Mouse (Mus musculus): ENCODE data around the gene Vps37b. TPM values are rescaled to one million over a fixed set of nuclear protein-coding genes. Genes with fewer than 3 reads are reported as not detected.

Gene Vps37b
- polyA plus RNA-seq, 1 experiment from 2014 or later = 52.3 TPM

DNA sequence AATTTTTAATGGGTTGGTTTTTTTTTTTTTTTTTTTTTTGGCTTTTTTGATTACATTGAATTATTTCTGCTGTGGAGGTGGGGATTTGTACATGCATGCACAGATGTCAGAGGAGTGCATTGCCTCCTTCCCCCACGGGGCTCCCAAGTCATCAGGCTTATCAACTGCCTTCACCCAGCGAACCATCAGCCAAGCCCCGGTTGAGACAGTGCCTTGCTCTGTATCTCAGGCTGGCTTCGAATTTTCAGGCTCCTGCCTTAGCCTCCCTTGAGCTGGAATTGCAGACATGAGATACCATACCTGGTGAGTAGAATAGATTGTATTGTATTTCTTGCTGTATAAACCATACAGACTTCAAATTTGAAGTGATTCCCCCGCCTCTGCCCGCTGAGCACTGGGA lies 7.5 kb upstream of the Vps37b start:
- Histone ChIP-seq H3K9ac (ENCODE audit: low read length) (no peak overlapping the region), H3K4me1 (ENCODE audit: control insufficient read depth, insufficient read depth, low read length) (peaks cover 8% of the 10 kb centered on the region; the same call in 1 of the 2 replicates), H3K27ac (ENCODE audit: low read depth, low read length) (no peak overlapping the region), H3K9me3 (ENCODE audit: control insufficient read depth, low read length) (no peaks in the 10 kb centered on the region), H3K27me3 (ENCODE audit: control insufficient read depth, insufficient read depth, low read length) (no peaks in the 10 kb centered on the region), H3K4me3 (ENCODE audit: low read depth, low read length) (no peak overlapping the region), H3K36me3 (ENCODE audit: control insufficient read depth, insufficient read depth, low read length) (no peaks in the 10 kb centered on the region), H3K4me2 (ENCODE audit: low read depth) (no peak overlapping the region)
- DNase-seq (ENCODE audit: low spot score) (no peak), ATAC-seq (ENCODE audit: insufficient read depth, low FRiP score, low TSS enrichment) (no peak)
- WGBS = 90% methylated on average over 6 of the region's 6 CpGs

- no peaks in the 10 kb centered on the region for H3K9me3 ChIP-seq (ENCODE audit: control insufficient read depth, low read length)
- DNase-seq (ENCODE audit: low spot score) = peak; percentile 57
- no peak for ATAC-seq (ENCODE audit: insufficient read depth, low FRiP score, low TSS enrichment)
Observed at GRCm38 (mm10) chr5:124036836-124037235, 4.8 kb upstream of the Vps37b start.

DNA sequence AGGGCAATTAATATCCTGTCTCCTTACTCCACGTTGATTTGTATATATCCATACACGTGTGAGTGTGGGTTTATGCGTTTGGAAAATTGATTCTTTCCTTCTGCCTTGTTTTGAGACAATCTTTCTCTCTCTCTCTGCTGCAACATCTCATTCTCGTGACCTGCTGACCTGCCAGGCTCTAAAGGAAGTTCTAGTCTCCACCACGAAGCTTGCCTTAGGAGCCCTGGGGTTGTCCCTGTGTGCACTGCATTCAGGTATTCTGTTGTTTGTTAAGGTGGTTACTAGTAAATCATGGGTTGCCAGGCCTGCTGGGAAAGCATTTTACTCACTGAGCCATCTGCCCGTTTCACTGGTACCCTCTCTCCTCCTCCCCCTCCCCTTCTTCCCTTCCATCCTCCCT lies 4.3 kb upstream of the Vps37b start:
- H3K4me1 ChIP-seq (ENCODE audit: control insufficient read depth, insufficient read depth, low read length) = 0 out of 2 replicates have a peak, but pooled peaks cover 4% of the 10 kb centered on the region
- WGBS = 41% methylated on average over 6 of the region's 6 CpGs
- H3K4me3 ChIP-seq (ENCODE audit: low read depth, low read length) = no peak overlapping the region
- H3K27me3 ChIP-seq (ENCODE audit: control insufficient read depth, insufficient read depth, low read length) = no peaks in the 10 kb centered on the region
- H3K36me3 ChIP-seq (ENCODE audit: control insufficient read depth, insufficient read depth, low read length) = no peaks in the 10 kb centered on the region
- no peaks in the 10 kb centered on the region for H3K9me3 ChIP-seq (ENCODE audit: control insufficient read depth, low read length)
- no peak overlapping the region for H3K4me2 ChIP-seq (ENCODE audit: low read depth)
- no peak overlapping the region for H3K27ac ChIP-seq (ENCODE audit: low read depth, low read length)
- DNase-seq (ENCODE audit: low spot score) (no peak), ATAC-seq (ENCODE audit: insufficient read depth, low FRiP score, low TSS enrichment) (no peak)
- H3K9ac ChIP-seq (ENCODE audit: low read length) = no peak overlapping the region

More at GRCm38 (mm10) chr5:124036836-124037235, 4.8 kb upstream of the Vps37b start:
- H3K36me3 ChIP-seq (ENCODE audit: control insufficient read depth, insufficient read depth, low read length) = no peaks in the 10 kb centered on the region
- no peaks in the 10 kb centered on the region for H3K27me3 ChIP-seq (ENCODE audit: control insufficient read depth, insufficient read depth, low read length)
- no peak overlapping the region for H3K4me2 ChIP-seq (ENCODE audit: low read depth)
- H3K4me1 ChIP-seq (ENCODE audit: control insufficient read depth, insufficient read depth, low read length) = 0 out of 2 replicates have a peak, but pooled peaks cover 4% of the 10 kb centered on the region
- H3K27ac ChIP-seq (ENCODE audit: low read depth, low read length) = no peak overlapping the region
- H3K9ac ChIP-seq (ENCODE audit: low read length) = no peak overlapping the region
- no peak overlapping the region for H3K4me3 ChIP-seq (ENCODE audit: low read depth, low read length)
- 63% methylated on average over 5 of the region's 5 CpGs for WGBS

DNA sequence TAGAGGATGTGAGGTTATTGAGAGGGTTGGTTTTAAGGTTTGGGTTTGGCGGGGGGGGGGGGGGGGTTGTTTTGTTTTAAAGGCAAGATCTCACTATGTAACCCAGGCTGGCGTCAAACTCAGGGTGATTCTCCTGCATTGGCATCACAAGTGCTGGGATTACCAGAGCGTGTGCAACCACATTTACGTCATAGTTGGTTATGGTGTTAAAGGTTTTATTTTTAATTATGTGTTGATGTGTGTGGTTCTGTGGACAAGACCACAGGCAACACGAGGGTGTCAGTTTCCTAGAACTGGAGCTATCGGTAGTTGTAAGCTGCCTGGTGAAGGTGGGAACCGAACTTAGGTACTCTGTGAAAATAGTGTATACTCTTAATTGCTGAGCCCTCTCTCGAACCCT lies 3.7 kb upstream of the Vps37b start:
- WGBS = 76% methylated on average over 8 of the region's 8 CpGs
- Histone ChIP-seq H3K27ac (ENCODE audit: low read depth, low read length) (no peak overlapping the region), H3K36me3 (ENCODE audit: control insufficient read depth, insufficient read depth, low read length) (no peaks in the 10 kb centered on the region), H3K4me1 (ENCODE audit: control insufficient read depth, insufficient read depth, low read length) (peaks cover 4% of the 10 kb centered on the region; the same call in 1 of the 2 replicates), H3K4me3 (ENCODE audit: low read depth, low read length) (no peak overlapping the region), H3K27me3 (ENCODE audit: control insufficient read depth, insufficient read depth, low read length) (no peaks in the 10 kb centered on the region), H3K4me2 (ENCODE audit: low read depth) (no peak overlapping the region), H3K9ac (ENCODE audit: low read length) (no peak overlapping the region), H3K9me3 (ENCODE audit: control insufficient read depth, low read length) (no peaks in the 10 kb centered on the region)
- no peak for ATAC-seq (ENCODE audit: insufficient read depth, low FRiP score, low TSS enrichment)
- DNase-seq (ENCODE audit: low spot score) = no peak

DNA sequence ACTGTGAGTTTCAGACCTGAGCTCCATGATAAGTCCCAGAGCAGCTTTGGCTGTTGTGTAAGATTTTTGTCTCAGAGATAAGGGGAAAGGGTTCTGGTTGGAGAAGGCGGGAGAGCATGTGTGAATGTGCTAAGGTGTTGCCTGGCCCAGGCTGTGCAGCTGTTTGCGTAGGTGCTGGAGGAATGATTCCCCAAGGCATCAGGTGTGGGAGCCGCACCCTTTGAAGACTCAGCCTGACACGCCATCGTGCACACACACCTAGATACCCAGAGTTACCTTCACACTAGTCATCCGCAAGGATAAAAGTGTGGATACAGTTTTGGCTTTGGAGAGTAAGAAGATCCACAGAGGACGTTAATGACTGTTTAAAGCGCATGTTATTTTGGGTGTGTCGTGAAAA lies 3.3 kb upstream of the Vps37b start:
- no peak overlapping the region for H3K27ac ChIP-seq (ENCODE audit: low read depth, low read length)
- H3K4me3 ChIP-seq (ENCODE audit: low read depth, low read length) = no peak overlapping the region
- DNase-seq (ENCODE audit: low spot score) (no peak), ATAC-seq (ENCODE audit: insufficient read depth, low FRiP score, low TSS enrichment) (no peak)
- no peak overlapping the region for H3K9ac ChIP-seq (ENCODE audit: low read length)
- peaks cover 4% of the 10 kb centered on the region; the same call in 1 of the 2 replicates for H3K4me1 ChIP-seq (ENCODE audit: control insufficient read depth, insufficient read depth, low read length)
- no peaks in the 10 kb centered on the region for H3K27me3 ChIP-seq (ENCODE audit: control insufficient read depth, insufficient read depth, low read length)
- H3K9me3 ChIP-seq (ENCODE audit: control insufficient read depth, low read length) = no peaks in the 10 kb centered on the region
- 88% methylated on average over 9 of the region's 9 CpGs for WGBS
- no peak overlapping the region for H3K4me2 ChIP-seq (ENCODE audit: low read depth)
- H3K36me3 ChIP-seq (ENCODE audit: control insufficient read depth, insufficient read depth, low read length) = no peaks in the 10 kb centered on the region

DNA sequence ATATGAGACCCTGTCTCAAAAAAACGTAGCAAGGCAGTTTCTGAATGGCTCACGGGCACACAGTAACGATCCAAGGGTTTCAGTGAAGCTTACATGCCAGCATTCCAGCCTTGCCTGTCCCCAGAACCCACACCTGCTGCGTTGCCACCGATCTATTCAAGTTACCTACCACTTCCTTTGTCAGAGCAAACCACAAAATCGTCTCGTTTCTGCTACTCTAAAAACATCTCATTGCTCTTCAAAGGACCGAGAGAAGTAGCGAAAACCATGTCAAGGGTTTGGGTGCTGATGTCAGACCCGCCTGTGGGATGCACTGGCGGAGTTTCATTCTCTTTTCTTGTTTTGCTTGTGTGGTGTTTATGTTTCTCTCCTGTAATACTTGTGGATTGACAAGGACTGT lies 2.4 kb upstream of the Vps37b start:
- no peak overlapping the region for H3K9ac ChIP-seq (ENCODE audit: low read length)
- H3K4me3 ChIP-seq (ENCODE audit: low read depth, low read length) = no peak overlapping the region
- H3K4me2 ChIP-seq (ENCODE audit: low read depth) = no peak overlapping the region
- H3K36me3 ChIP-seq (ENCODE audit: control insufficient read depth, insufficient read depth, low read length) = no peaks in the 10 kb centered on the region
- no peaks in the 10 kb centered on the region for H3K27me3 ChIP-seq (ENCODE audit: control insufficient read depth, insufficient read depth, low read length)
- no peak overlapping the region for H3K27ac ChIP-seq (ENCODE audit: low read depth, low read length)
- peaks cover 4% of the 10 kb centered on the region; the same call in 1 of the 2 replicates for H3K4me1 ChIP-seq (ENCODE audit: control insufficient read depth, insufficient read depth, low read length)
- WGBS = 74% methylated on average over 11 of the region's 11 CpGs
- no peak for DNase-seq (ENCODE audit: low spot score)
- H3K9me3 ChIP-seq (ENCODE audit: control insufficient read depth, low read length) = no peaks in the 10 kb centered on the region
- no peak for ATAC-seq (ENCODE audit: insufficient read depth, low FRiP score, low TSS enrichment)

GRCm38 (mm10) chr5:124031068-124031955 lies 758 bp downstream of the Vps37b start:
- 2% methylated on average over 25 of the region's 26 CpGs for WGBS
- Histone ChIP-seq H3K9ac (ENCODE audit: low read length) (peak overlapping the region; percentile 90), H3K27me3 (ENCODE audit: control insufficient read depth, insufficient read depth, low read length) (no peaks in the 10 kb centered on the region), H3K4me2 (ENCODE audit: low read depth) (peak overlapping the region; percentile 88), H3K36me3 (ENCODE audit: control insufficient read depth, insufficient read depth, low read length) (no peaks in the 10 kb centered on the region), H3K4me1 (ENCODE audit: control insufficient read depth, insufficient read depth, low read length) (peaks cover 11% of the 10 kb centered on the region), H3K27ac (ENCODE audit: low read depth, low read length) (peak overlapping the region; percentile 58), H3K4me3 (ENCODE audit: low read depth, low read length) (peak overlapping the region; percentile 77), H3K9me3 (ENCODE audit: control insufficient read depth, low read length) (no peaks in the 10 kb centered on the region)
- ATAC-seq (ENCODE audit: insufficient read depth, low FRiP score, low TSS enrichment) (no peak; the same call in 1 of the 2 replicates), DNase-seq (ENCODE audit: low spot score) (no peak)

GRCm38 (mm10) chr5:124030386-124031067 lies 1.5 kb downstream of the Vps37b start:
- Histone ChIP-seq H3K4me1 (ENCODE audit: control insufficient read depth, insufficient read depth, low read length) (peaks cover 18% of the 10 kb centered on the region), H3K27ac (ENCODE audit: low read depth, low read length) (peak overlapping the region; percentile 58; the same call in 1 of the 2 replicates), H3K27me3 (ENCODE audit: control insufficient read depth, insufficient read depth, low read length) (no peaks in the 10 kb centered on the region), H3K36me3 (ENCODE audit: control insufficient read depth, insufficient read depth, low read length) (no peaks in the 10 kb centered on the region), H3K9me3 (ENCODE audit: control insufficient read depth, low read length) (no peaks in the 10 kb centered on the region), H3K4me3 (ENCODE audit: low read depth, low read length) (peak overlapping the region; percentile 77), H3K4me2 (ENCODE audit: low read depth) (peak overlapping the region; percentile 88), H3K9ac (ENCODE audit: low read length) (peak overlapping the region; percentile 90)
- no peak for ATAC-seq (ENCODE audit: insufficient read depth, low FRiP score, low TSS enrichment)
- no peak for DNase-seq (ENCODE audit: low spot score)
- 61% methylated on average over 12 of the region's 12 CpGs for WGBS

Measured in neural tube, embryonic 11.5 days (tissue).